Mouse (Mus musculus) left cerebral cortex, adult 11 months (tissue): ENCODE data around the gene Zdhhc24.

ENCODE experiments used
- DNase-seq: peaks from one replicate; pipeline ENCODE4 v3.0.0; 2022; ENCODE audit warnings: low spot score

The Zdhhc24 gene

DNA sequence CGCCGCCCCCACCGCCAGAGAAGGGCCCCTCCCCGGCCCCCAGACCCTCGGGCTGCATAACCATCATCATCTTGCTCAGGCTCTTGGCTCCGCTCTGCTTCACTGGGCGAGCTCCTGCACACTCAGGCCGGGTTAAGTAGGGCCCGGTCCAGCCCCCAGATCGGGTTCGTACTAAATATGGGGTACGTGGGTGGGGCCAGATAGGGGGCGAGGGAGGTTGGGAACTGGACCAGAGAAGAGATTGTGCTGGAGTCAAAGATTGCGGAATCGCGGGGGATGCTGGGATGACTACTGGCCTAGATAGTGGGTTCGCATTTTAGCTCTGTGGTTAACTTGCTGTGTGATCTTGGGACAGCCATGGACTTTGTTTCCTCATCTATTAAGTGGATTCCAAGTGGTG is 683 bp upstream of the Zdhhc24 start, which contains the start of gene Actn3:
Gene Actn3, minus strand, starts transcription at position 125 of the 400 bp plus-strand sequence.
- no peak for DNase-seq

DNA sequence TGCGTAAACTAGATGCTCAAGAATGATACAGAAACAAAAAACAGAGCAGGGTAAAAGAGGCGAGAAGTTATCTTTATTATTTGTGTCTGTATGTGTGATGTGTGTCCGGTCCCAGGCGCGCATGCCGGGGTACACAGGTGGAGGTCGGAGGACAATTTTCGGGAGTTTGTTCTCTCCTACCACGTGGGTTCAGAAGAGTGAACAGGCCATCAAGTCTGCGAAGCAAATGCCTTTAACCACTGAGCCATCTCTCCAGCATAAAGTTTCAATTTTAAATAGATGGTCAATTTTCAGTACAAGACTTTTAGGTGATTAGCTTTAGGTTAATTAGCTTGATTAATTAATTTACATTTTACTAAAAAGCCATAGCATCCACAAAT is 846 bp downstream of the Zdhhc24 start:
- DNase-seq: no peak

- DNase-seq: no peak
These were observed 5.5 kb downstream of the Zdhhc24 start for GRCm38 (mm10) chr19:4883961-4884360.

GRCm38 (mm10) chr19:4889791-4890190 is 11.3 kb downstream of the Zdhhc24 start:
- no peak for DNase-seq

GRCm38 (mm10) chr19:4891798-4892197 is 13.3 kb downstream of the Zdhhc24 start:
- no peak for DNase-seq

- DNase-seq: no peak
These were observed 18.5 kb downstream of the Zdhhc24 start for GRCm38 (mm10) chr19:4896780-4897520.

- DNase-seq: no peak
These were observed 20.5 kb downstream of the Zdhhc24 start for GRCm38 (mm10) chr19:4898972-4899371.

GRCm38 (mm10) chr19:4899888-4900287 is 21.4 kb downstream of the Zdhhc24 start:
- no peak for DNase-seq

DNA sequence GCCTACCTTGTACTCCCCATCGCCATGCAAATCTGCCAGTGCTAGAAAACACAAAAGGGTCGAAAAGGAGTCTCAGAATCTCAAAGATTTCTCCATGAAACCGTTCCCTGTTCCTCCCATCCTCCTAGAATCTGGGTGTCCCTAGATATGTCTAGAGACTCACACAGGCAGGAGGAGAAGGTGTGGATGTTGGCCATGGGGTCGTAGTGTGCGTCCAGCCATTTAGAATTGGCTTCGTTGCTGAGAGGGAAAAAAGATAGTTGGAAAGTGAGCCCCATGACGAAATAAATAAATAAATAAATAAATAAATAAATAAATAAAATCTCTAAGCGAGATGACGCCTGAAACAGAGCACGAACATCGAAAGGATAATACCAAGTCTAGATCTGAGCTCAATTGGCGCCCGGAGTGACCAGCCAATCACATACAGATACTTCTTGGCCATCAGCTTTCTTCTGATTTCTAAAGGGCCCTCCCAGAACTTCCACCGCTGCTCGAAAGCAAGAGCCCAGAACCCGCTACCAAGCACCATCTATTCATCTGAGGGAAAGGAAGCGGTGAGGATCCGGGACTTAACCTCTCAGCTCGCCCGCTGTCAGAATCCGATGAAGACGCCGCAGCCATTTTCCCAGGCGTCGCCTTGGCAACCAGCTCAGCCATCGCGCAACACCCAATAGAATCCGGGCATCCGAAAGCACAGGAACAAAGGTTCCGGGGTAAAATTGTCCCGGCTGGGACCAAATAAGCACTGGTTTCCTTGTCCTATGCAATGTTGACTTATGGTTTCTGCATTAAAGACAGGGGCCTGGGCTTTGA is 27.7 kb downstream of the Zdhhc24 start, which contains the start of gene Bbs1:
Gene Bbs1, minus strand, starts transcription at position 650 of the 816 bp plus-strand sequence.
- DNase-seq: peak; percentile 52

GRCm38 (mm10) chr19:4908107-4908506 is 29.6 kb downstream of the Zdhhc24 start:
- no peak for DNase-seq

DNA sequence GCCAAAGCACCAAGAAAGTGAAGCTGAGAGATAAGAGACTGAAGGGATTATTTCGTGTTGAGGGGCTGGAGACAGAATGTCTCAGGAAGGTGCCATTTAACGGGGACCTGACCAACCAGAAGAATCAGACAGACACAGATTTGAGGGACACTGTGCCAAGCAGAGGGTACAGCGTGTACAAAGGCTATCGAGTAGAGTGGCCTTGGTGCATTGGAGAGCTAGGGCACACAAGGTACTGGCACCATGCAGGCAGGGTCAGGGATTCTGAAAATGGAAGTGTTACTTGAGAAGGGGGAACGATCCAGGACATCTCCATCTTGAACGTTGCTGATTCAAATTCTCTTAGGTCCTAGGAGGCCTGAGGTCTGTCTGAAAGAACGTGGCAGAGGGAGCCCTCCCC is 30.9 kb downstream of the Zdhhc24 start:
- DNase-seq: no peak

DNA sequence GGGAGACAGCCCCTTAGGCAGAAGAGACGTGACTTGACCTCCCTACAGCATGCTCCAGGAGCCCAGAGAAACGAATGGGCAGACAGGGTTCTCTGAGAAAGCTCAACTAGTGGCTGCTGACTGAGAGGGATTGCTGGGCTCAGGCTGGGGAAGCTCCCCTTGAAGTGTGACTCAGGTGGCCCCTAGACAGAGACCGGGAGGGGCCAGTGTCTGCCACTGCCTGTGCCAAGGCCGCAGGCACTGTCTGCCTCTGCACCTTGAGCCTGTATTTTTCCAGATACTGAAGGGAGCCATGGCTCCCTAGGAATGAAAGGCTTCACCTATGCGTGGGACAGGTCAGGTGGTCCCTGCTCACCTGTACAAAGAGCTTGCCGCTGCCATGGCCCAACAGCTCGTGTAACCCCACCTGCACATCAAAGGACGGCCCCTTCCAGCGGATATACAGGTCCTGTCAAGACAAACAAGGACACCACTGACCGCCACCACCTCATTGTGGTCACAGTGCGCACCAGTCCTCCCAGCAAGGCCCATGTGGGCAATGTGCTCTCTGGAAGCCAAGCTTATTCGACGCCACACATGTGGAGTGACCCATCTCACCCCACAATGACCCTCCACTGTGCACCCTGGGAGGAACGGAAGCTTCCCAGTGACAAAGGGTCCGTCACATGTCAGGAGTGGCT is 37.6 kb downstream of the Zdhhc24 start:
- DNase-seq: no peak

DNA sequence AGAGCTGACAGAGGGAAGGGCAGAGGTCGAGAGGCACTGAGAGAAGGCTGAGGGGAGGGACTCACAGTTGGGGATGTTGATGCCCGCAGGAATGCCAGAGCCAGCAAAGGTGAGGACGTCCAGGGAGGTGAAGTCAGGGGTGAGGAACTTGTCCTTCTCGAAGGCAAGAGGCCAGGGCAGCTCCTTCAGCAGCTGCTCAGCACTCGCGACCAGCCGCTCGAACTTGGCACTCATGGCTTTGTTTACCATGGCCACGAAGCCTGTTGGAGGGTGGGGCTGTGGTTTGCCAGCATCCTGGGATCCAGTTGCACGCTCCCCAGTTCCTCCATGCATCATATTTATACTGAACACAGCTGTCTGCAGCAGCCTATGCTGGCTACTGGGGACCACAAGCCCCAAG is 38.4 kb downstream of the Zdhhc24 start:
- no peak for DNase-seq

DNA sequence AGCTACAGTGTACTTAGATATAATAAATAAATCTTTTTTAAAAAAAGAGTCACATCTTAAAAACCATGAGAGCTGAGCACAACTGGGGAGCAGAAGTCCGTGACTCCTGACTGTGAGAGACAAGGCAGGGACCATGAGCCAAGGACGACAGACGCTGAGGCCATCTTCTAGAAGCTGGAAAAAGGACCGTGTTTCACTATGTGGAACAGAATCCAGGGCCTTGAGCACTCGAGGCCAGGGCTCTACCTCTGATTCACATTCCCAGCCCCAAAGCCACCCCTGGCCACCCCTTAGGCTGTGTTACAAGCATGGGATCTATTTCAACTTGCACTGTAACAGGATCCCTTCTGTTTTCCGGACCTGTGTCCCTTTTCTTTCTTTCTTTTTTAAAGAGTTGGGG is 41.2 kb downstream of the Zdhhc24 start:
- no peak for DNase-seq

GRCm38 (mm10) chr19:4925121-4925860 is 46.8 kb downstream of the Zdhhc24 start:
- DNase-seq: no peak

DNA sequence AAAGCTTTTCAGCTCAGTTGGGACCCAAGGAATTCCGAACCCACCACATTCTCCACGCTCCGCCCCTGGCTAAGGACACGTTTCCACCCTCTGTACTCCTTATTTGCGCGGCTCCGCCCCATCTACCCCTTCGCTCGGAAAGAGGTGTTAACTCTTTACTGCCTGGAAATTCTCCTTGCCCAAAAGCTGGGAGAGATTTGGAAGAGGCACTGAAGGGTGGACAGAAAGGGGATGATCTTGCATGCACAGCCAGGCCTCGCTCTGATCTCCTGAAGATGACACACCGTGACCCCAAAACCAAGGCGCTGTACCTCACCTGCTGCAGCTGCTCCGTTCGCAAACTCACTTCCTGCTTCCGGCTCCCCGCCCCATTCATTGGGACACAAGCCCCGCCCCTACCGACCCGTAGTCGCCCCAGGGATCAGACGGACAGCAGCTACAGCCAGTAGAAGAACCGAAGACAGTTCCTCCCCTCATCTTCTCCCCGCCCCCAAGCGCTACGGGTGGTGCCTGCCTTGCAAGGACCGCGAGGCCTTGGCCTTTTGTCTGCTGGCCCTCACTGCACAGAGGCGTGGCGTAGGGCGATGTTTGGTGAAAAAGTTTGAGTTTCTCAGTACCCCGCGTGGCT is 49.5 kb downstream of the Zdhhc24 start, which contains the start of gene Dpp3:
Gene Dpp3, minus strand, starts transcription at position 384 of the 628 bp plus-strand sequence.
- peak; percentile 97 for DNase-seq

DNA sequence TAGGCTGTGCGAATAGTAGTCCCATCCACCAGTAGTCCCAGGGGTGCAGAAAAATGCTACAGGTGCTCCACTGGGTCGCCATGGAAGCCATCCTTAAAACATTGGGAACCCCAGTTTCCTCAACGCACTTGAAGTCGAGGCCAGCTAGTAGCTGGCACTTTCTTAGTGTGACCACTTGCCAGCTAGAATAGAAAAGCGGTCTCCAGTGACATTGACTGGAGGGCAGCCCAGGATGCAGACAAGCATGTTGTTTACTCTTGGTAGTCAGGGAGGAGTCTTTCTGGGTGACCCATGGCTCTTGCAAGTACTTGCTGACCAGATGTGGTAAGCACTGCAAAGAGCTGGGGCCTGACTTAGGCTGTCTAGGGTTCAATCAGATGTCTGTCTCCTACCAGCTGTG is 50.3 kb downstream of the Zdhhc24 start:
- no peak for DNase-seq
